Mouse (Mus musculus) neural tube, embryonic 15.5 days (tissue): ENCODE results near the gene AI182371. TPM values are rescaled to one million over a fixed set of nuclear protein-coding genes. Genes with fewer than 3 reads are reported as not detected.

Experiments
- polyA plus RNA-seq: library from polyadenylated mRNA; unstranded; fragments of >200 nt; fragmentation: Nextera tagmentation; extraction: Ambion mirVana; gene quantifications from 2 replicates; pipeline ENCODE4 v1.2.1, GENCODE M21; 2015

AI182371 gene
- polyA plus RNA-seq, 1 experiment from 2014 or later = 0.26 TPM

Other genes starting within 250 kb of the AI182371 start
- 0.32 and 1.2 TPM in 2 replicates for gene Cutal, start 227.1 kb downstream of the AI182371 start, polyA plus RNA-seq
- 88.9 and 97.3 TPM in 2 replicates for gene Psmd5, start 226.6 kb downstream of the AI182371 start, polyA plus RNA-seq
- 2.2 and 3.5 TPM in 2 replicates for gene Phf19, start 187.5 kb downstream of the AI182371 start, polyA plus RNA-seq
- 3.9 and 5.4 TPM in 2 replicates for gene Traf1, start 139.8 kb downstream of the AI182371 start, polyA plus RNA-seq
- gene Hc, start 40.1 kb downstream of the AI182371 start, polyA plus RNA-seq = 0.61 and 0.68 TPM in 2 replicates
- 8.4 and 13.7 TPM in 2 replicates for gene Cntrl, start 7.9 kb upstream of the AI182371 start, polyA plus RNA-seq
- 421 and 449 TPM in 2 replicates for gene Rab14, start 99.6 kb upstream of the AI182371 start, polyA plus RNA-seq
- 38.4 and 59.2 TPM in 2 replicates for gene Gsn, start 154.8 kb upstream of the AI182371 start, polyA plus RNA-seq
- gene Stom, start 235.4 kb upstream of the AI182371 start, polyA plus RNA-seq = 17.6 and 27.4 TPM in 2 replicates